Mouse (Mus musculus): Measurements from ENCODE around the gene Cdkn1b. TPM values are rescaled to one million over a fixed set of nuclear protein-coding genes. Genes with fewer than 3 reads are reported as not detected.

Cdkn1b gene
- total RNA-seq, 4 experiments from 2014 or later, result 36.6 to 39.0 (median 37.9) TPM

DNA sequence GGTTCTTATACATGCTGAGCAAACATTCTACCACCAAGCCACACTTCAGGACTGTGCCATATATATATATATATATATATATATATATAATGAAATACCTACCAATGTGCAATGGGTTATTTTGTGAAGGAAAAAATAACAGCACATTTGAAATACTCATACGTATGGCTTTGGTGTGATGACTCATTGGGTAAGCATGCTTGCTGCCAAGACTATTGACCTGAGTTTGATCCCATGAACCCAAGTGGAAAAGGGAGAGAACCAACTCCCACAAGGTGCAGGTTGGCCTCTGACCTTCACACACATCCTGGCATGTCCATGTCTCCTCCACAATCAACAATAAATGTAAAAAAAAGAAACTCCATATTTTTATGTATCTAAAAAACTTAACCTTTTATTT lies 48.1 kb downstream of the Cdkn1b start:
- no peak for DNase-seq (ENCODE audit: low spot score in 2 of 2)

DNA sequence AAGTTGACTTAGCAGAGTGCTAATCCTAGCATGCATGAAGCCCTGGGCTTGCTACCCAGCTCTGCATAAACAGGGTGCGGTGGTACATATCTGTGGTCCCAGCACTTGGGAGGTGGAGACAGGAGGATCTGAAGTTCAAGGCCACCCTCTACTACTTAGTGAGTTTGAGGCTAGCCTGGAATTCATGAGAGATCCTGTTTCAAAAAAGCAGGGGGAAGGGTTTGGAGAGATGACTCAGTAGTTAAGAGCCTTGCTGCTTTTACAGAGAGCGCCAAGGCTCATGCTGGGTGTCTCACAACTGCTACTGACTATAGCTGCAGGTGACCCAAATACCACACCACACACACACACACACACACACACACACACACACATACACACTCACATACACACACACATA lies 49.3 kb downstream of the Cdkn1b start:
- no peak for DNase-seq (ENCODE audit: low spot score in 2 of 2)

DNA sequence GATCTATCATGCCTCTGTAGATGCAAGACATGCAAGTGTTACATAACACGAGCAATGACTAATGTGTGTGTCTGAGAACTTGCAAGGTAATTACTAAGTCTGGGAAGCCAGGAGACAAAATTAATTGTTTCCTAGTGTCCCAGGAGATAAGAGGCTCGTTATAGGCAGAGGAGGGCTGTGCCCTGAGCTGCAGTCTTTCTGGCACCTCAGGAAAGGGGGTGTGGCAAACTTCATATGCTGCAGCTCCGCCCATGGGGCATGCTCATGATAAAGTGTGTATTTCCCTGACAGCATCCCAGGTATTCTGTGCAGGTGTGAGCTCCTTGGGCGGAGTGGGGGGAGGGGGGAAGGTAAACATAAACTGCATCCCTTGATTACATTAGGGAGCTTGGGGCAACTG lies 51.9 kb downstream of the Cdkn1b start:
- no peak for DNase-seq (ENCODE audit: low spot score in 2 of 2)

Other genes starting within 250 kb of the Cdkn1b start
- 10 to 100 TPM in 3 of 4 experiments, 1 to 10 TPM in 1; 9.9 to 16.3 (median 14.0) TPM for gene Dusp16, start 127.8 kb upstream of the Cdkn1b start, total RNA-seq (2022)
- 10 to 100 TPM; 39.0 to 45.3 (median 42.1) TPM for gene Crebl2, start 90.2 kb upstream of the Cdkn1b start, total RNA-seq (2022)
- 10 to 100 TPM; 22.9 to 26.3 (median 24.7) TPM for gene Gpr19, start 21.8 kb upstream of the Cdkn1b start, total RNA-seq (2022)
- gene Apold1, start 61.3 kb downstream of the Cdkn1b start, total RNA-seq (2022), result 1 to 10 TPM; 3.8 to 4.8 (median 3.9) TPM
- 10 to 100 TPM; 54.2 to 60.6 (median 56.4) TPM for gene Ddx47, start 91.2 kb downstream of the Cdkn1b start, total RNA-seq (2022)
- gene Gprc5a, start 145.2 kb downstream of the Cdkn1b start, total RNA-seq (2022), result under 1 TPM in 3 of 4 experiments, not detected in 1; 0.17 to 0.35 (median 0.21) TPM
- gene Gprc5d, start 197.9 kb downstream of the Cdkn1b start, total RNA-seq (2022), result under 1 TPM in 1 of 4 experiments, not detected in 3; 0.28 TPM

Measured in left cerebral cortex, adult 8-10 months (tissue).